Mouse (Mus musculus) liver, adult 2 months (tissue): ENCODE results near the gene Ssu72. TPM values are rescaled to one million over a fixed set of nuclear protein-coding genes. Genes with fewer than 3 reads are reported as not detected.

Experiments
- DNase-seq: peaks from one replicate; pipeline ENCODE4 v3.0.0-alpha.2; 2011; ENCODE audit warnings: low read depth, low spot score; ENCODE audit errors: extremely low read depth
- H3K27ac ChIP-seq: fragments of 200-500 bp; replicated peaks from 2 replicates; pipeline ENCODE4 v1.5.1; 2012; ENCODE audit warnings: low read depth, mild to moderate bottlenecking, control low read depth, inconsistent platforms, low read length; ENCODE audit not compliant: insufficient read depth
- H3K27me3 ChIP-seq: fragments of 200-500 bp; 2 replicates; pipeline ENCODE4 v1.6.1; 2012; ENCODE audit warnings: mild to moderate bottlenecking, moderate library complexity, low read length, inconsistent platforms; ENCODE audit not compliant: control insufficient read depth, insufficient read depth
- H3K36me3 ChIP-seq: fragments of 200-500 bp; 2 replicates; pipeline ENCODE4 v1.6.1; 2012; ENCODE audit warnings: low read length, inconsistent platforms; ENCODE audit not compliant: control insufficient read depth, insufficient read depth
- H3K4me1 ChIP-seq: fragments of 200-500 bp; 2 replicates; pipeline ENCODE4 v1.6.1; 2011; ENCODE audit warnings: low read length; ENCODE audit not compliant: control insufficient read depth, insufficient read depth
- H3K4me3 ChIP-seq: fragments of 200-500 bp; 2 replicates; pipeline ENCODE4 v1.5.1; 2011; ENCODE audit warnings: low read depth, mild to moderate bottlenecking, control low read depth, low read length, moderate library complexity; ENCODE audit not compliant: insufficient read depth
- H3K79me2 ChIP-seq: fragments of 200-500 bp; 2 replicates; pipeline ENCODE4 v1.6.1; 2012; ENCODE audit warnings: inconsistent platforms, mild to moderate bottlenecking, low read length, moderate library complexity; ENCODE audit not compliant: control insufficient read depth, insufficient read depth
- H3K9ac ChIP-seq: fragments of 200-500 bp; 2 replicates; pipeline ENCODE4 v1.6.1; 2012; ENCODE audit warnings: low read depth, mild to moderate bottlenecking, control low read depth, inconsistent platforms, low read length
- CTCF ChIP-seq: fragments of 200-500 bp; IDR thresholded peaks from 2 replicates; pipeline ENCODE4 v1.5.1; 2011; ENCODE audit warnings: low read depth, low read length, control low read depth
- POLR2A ChIP-seq: fragments of 200-500 bp; IDR thresholded peaks from 2 replicates; pipeline ENCODE4 v1.6.1; 2011; ENCODE audit warnings: low read length, control low read depth; ENCODE audit not compliant: insufficient read depth; ENCODE audit errors: extremely low read depth
- WGBS: fragments of 180-500 bp; shearing (Covaris S2); methylation state at CpG from one replicate; pipeline ENCODE4 v1.1.7; 2018; 5-methylcytosine and 5-hydroxymethylcytosine counted together
- polyA plus RNA-seq: library from polyadenylated mRNA; depleted of rRNA; stranded (reverse); fragments of >200 nt; gene quantifications from 2 replicates; pipeline ENCODE4 v1.2.3, GENCODE M21; 2012
- total RNA-seq: library from RNA; depleted of rRNA; stranded (reverse); fragments of >200 nt; gene quantifications from 2 replicates; pipeline ENCODE4 v1.2.3, GENCODE M21; 2014

Ssu72 gene
- total and polyA plus RNA-seq, 2 experiments: 79.3 to 108 TPM

- 68% methylated on average over 16 of the region's 16 CpGs for WGBS
- no peak for TF ChIP-seq CTCF
- TF ChIP-seq POLR2A: no peak
- Histone ChIP-seq H3K27ac (no peak overlapping the region), H3K79me2 (no peaks in the 10 kb centered on the region), H3K27me3 (peaks cover 6% of the 10 kb centered on the region; the same call in 1 of the 2 replicates), H3K9ac (no peak overlapping the region), H3K4me3 (no peak overlapping the region), H3K36me3 (no peaks in the 10 kb centered on the region), H3K4me1 (no peaks in the 10 kb centered on the region)
- DNase-seq: no peak
Observed at GRCm38 (mm10) chr4:155696261-155697255, 8.0 kb upstream of the Ssu72 start.

DNA sequence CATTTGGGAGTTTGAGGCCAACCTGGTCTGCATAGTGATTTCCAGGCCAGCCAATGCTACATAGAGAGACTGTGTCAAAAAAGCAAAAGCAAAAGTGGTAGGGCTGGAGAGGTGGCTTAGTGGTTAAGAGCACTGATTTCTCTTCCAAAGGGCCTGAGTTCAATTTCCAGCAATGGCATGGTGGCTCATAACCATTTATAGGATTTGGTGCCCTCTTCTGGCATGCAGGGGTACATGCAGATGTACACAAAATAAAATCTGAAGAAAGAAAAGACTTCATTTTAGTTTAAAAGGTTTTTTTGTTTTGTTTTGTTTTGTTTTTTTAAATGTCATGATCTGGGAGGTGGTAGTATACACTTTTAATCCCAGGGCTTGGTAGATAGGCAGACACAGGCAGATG is 4.2 kb upstream of the Ssu72 start:
- no peaks in the 10 kb centered on the region for H3K4me1 ChIP-seq
- peak; percentile 46 for DNase-seq
- H3K27ac ChIP-seq: no peak overlapping the region
- no peak overlapping the region for H3K9ac ChIP-seq
- no peaks in the 10 kb centered on the region for H3K36me3 ChIP-seq
- no peak overlapping the region for H3K4me3 ChIP-seq
- no peaks in the 10 kb centered on the region for H3K27me3 ChIP-seq
- peaks cover 5% of the 10 kb centered on the region for H3K79me2 ChIP-seq
- TF ChIP-seq POLR2A (no peak), CTCF (0 out of 2 replicates have a peak, but pooled peaks have one; percentile 19)

DNA sequence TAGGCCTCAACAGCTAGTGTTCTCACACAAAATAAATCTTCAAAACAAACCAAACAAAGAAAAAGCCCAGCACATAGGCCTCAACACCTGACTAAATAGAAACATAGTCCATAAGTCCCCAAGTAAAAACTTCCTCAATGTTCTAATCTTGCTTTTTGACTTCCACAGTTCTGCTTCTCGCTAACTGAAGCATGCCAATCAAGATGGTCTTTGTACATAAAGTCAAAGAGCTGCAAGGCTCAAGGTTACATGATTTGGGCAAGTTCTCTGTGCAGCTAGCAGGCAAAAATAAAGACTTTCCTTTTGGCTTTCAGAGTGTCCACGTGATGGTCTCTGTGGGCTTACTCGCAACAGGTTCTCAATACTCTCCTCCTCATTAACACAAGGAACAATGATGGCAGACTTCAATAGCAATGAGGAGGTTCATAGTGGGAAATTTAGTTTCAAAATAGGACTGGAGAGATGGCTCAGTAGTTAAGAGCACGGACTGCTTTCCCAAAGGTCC is 1.1 kb upstream of the Ssu72 start:
- no peak overlapping the region for H3K27ac ChIP-seq
- no peak for DNase-seq
- H3K79me2 ChIP-seq: peaks cover 19% of the 10 kb centered on the region
- H3K4me3 ChIP-seq: no peak overlapping the region
- H3K36me3 ChIP-seq: no peaks in the 10 kb centered on the region
- H3K27me3 ChIP-seq: no peaks in the 10 kb centered on the region
- no peak for TF ChIP-seq POLR2A
- TF ChIP-seq CTCF: no peak
- H3K9ac ChIP-seq: no peak overlapping the region
- WGBS: 98% methylated on average over 4 of the region's 4 CpGs
- peaks cover 2% of the 10 kb centered on the region for H3K4me1 ChIP-seq

GRCm38 (mm10) chr4:155705592-155705929 is 961 bp downstream of the Ssu72 start:
- Histone ChIP-seq H3K4me1 (peaks cover 2% of the 10 kb centered on the region), H3K27me3 (no peaks in the 10 kb centered on the region), H3K79me2 (peaks cover 22% of the 10 kb centered on the region), H3K36me3 (no peaks in the 10 kb centered on the region), H3K4me3 (peak overlapping the region; percentile 79), H3K9ac (peak overlapping the region; percentile 97), H3K27ac (peak overlapping the region; percentile 92)
- under 1% methylated on average over 19 of the region's 19 CpGs for WGBS
- no peak for TF ChIP-seq CTCF
- no peak for TF ChIP-seq POLR2A
- DNase-seq: peak; percentile 35

DNA sequence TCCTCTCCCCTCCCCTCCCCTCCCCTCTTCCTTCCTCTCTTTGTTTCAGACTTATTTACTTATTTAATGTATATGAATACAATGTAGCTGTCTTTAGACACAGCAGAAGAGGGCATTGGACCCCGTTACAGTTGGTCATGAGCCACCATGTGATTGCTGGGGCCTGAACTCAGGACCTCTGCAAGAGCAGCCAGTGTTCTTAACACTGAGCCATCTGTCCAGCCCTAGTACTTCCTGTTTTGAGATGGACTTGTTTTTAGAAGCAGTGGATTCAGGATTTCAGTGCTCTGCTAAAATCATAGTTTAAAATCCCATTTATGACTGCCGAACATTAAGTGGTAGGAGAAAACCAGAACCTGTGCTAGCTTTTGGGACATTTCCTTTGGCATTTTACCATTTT is 4.0 kb downstream of the Ssu72 start:
- Histone ChIP-seq H3K79me2 (peaks cover 28% of the 10 kb centered on the region), H3K9ac (no peak overlapping the region), H3K27me3 (no peaks in the 10 kb centered on the region), H3K4me1 (peaks cover 4% of the 10 kb centered on the region), H3K36me3 (0 out of 2 replicates have a peak, but pooled peaks cover 2% of the 10 kb centered on the region), H3K4me3 (no peak overlapping the region), H3K27ac (no peak overlapping the region)
- WGBS: 82% methylated on average over 2 of the region's 2 CpGs
- no peak for TF ChIP-seq CTCF
- no peak for TF ChIP-seq POLR2A
- no peak for DNase-seq

- H3K4me1 ChIP-seq: peaks cover 4% of the 10 kb centered on the region
- no peak overlapping the region for H3K9ac ChIP-seq
- H3K27ac ChIP-seq: no peak overlapping the region
- H3K4me3 ChIP-seq: no peak overlapping the region
- TF ChIP-seq CTCF (no peak), POLR2A (no peak)
- H3K79me2 ChIP-seq: peaks cover 28% of the 10 kb centered on the region
- no peak for DNase-seq
- no peaks in the 10 kb centered on the region for H3K27me3 ChIP-seq
- H3K36me3 ChIP-seq: 0 out of 2 replicates have a peak, but pooled peaks cover 2% of the 10 kb centered on the region
Observed at GRCm38 (mm10) chr4:155708988-155709387, 4.4 kb downstream of the Ssu72 start.
